Mouse (Mus musculus) T-cell, adult 2 months (primary cell): ENCODE data around the gene Arvcf.

Source experiments
- DNase-seq: peaks from one replicate; pipeline ENCODE4 v3.0.0; 2022; ENCODE audit warnings: low spot score

Gene Arvcf

DNA sequence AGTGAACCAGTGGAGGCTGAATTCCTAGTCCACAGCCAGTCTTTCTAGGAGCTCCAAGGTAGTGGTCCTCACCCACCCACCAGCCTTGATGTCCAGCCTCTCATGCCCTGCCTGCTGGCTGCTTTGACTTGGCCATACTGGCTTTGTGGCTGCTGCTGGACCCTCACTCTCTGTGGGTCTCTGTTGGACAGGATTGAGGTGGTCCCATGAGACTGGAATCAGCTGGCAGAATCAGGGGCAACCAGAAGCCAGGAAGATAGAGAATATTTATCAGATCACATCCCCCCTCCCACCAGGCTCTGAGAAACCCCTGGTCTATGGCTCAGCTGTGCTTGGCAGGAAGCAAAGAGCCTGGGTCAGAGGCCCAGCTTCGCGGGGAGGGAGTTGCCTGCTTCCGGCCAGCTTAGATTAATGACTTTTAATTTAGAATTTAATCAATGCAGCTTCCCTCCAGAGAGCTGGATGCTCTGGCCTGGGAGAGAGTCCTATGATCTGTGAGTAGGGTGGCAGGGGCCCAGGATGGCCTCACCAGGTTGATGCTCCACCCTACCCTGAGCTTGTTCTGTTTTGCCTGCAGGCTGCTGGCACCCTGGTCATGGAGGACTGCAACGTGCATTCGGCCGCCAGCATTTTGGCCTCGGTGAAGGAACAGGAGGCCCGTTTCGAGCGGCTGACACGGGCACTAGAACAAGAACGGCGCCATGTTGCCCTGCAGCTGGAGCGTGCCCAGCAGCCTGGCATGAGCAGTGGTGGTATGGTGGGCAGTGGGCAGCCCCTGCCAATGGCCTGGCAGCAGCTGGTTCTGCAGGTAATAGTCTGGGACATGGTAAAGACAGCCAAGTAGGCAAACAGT, 40.8 kb downstream of the Arvcf start:
- DNase-seq = no peak

DNA sequence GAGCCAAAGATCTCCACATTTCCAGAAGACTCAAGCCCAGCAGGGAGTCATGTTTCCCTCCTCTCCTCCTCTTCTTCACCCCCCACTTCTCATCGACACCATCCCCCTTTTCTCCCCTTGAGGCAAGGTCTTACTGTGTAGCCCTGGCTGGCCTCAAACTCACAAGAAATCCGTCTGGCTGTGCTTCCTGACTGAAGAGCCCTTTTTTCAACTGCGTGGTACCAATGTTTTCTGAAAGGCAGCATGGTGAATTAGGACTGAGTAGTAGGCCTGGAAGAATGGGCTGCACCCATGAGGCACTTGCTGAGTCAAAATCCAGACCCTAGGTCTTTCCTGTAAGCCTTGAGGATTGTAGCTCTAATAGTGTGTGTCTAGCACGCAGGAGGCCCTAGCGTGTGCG, 42.4 kb downstream of the Arvcf start:
- no peak for DNase-seq

DNA sequence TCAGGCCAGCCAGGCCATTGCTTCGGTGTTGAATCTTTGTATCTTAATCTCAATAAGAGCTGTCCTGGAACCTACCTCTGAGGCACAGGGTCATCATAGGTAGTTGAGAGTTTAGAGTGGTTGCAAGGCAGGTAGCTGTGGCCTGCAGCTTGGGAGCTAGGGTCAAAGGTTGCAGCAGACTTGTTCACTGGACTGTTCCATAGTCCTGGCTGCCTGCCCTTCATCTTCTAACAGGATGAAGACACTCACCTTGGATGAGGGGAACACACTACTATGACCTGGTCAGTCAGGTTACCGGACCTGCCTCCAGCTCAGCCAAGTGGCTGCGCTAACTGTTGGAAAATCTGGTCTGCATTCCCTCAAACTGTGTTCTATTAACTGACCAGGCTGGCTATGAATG, 43.1 kb downstream of the Arvcf start:
- DNase-seq = no peak

DNA sequence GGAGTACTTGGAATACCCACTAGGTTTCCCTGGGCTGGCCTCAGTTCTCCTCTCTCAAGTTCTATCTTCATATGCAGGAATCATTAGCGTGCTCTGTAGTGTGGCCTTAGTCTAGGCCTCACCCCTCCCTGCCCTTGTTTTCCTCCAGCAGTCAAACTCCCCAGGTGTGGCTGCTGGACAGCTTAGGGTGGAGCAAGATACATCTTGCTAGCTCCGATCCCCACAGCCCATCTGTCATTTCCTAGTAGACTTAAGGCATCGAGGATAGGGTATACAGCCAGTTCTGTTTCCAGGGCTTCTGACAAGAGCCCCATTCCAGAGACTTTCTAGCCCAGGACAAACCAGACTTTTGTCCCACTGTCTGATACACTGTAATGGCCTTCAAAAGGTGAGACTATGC, 43.7 kb downstream of the Arvcf start:
- no peak for DNase-seq

DNA sequence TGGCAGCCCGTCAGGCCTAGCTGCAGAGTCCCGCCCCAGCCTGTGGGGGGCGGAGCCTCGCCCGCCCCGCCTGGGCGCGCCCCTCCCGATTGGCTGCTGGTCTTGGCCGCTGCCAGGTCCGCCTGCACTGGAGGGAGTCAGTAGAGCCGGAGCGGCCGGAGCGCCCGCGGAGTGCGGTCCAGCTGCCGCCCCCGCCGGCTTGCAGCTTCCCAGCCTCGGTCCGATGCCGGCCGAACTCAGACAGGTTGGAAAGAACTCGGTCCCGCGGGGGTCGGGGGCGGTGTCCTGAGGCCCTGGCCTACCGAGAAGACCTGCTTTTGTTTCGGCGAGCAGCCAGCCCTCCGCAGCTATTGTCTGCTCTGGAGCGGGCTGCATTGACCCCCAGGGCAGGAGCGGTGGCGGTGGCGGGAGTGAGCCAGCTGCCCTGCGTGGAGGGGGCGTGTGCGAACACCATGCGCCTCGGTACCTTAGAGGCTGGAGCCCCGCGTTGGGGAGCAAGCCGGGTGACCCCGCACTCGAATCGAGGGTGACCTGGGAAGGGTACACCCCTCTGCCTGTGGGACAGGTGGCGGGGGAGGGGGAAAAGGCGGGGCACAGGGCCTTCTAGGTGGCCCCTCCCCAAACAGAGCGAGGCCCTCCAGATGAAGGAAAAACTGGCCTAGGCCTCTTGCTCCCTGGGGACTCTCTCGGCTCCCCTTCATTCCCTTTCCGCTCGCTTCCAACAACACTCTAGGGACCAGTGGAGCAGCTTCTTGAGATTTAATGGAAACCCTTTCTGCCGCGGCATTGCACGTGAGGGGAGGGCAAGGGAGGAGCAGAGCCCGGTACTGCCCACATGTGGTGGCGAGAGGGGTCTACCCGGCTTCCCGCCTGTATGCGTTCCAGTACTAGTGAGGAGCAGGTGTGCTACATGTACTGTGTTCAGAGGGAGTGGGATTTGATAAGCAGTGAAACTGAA, 44.8 kb downstream of the Arvcf start:
- DNase-seq = peak; percentile 71

DNA sequence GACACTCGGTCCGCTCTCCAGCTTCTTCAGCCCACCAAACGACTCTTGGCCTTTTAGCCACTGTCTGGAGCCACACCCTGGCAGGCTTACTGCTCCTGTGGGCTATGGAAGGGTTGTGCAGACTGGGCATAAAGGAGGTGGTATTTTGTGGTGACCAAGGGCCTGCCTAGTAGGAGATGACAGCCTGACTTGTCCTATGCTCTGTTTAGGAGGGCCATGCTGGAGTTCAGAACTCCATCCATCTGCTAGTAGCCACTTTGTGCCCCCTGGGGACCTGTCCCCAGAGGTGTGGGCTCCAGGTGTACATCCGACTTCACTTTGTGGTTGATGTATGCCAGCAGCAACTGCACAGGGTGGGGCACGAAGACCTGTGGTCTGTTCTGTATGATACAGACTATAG, 45.6 kb downstream of the Arvcf start:
- DNase-seq = no peak

DNA sequence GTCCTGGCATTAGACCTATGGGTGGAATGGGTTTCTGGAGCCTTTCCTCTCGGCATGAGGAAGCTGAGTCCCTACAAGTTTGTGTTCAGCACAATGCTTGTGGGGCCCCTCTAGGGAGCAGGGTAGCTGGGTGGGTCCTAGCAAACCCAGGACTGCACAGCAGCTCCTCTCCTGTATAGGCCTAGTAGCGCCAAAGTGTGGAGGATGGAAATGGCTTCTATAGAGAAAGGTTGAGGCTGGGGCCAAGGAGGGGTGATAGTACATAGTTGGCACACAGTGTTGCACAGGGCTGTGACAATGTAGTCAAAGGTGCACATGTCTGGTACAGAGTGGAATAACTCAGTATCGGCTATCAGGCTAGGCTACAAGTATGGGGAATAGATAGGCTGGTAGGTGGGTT, 46.1 kb downstream of the Arvcf start:
- no peak for DNase-seq

DNA sequence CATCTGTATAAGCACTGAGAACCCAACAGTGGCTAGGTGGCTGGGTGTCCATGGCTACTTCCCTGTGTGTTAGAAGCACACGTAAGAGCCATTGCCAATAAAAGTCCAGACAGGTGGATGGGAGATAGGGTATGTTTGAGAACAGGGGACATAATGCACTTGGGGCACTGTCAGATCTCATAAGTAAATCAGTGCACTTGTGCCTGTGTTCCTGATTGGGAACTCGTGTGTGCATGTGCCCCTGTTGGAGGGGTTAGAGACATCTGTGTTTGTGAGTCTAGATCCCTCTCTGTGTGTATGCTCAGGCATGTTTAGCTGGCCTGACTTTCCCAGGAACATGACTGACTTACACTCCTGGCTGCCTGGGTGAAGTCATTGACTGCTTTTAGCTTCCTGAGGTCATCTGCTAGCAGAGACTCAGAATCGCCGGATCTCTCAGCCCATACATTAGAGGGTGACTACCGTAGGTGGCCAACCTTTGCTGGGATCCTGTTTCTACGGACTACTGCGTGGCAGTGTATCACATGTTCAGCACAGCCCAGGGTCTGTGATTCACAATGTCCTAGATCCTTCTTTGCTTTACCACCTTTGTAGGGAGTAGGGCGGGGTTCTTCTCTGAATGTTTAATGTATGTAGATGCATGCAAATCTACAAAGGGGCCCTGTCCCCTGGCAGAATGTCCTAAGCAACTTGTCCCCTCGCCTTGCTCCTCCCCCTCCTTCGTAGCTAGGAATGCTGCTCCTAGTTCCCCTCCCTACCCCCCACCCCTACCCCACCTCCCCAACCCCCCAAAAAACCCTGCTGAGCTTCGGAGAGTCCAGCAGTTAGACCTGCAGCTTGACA, 47.0 kb downstream of the Arvcf start:
- no peak for DNase-seq

DNA sequence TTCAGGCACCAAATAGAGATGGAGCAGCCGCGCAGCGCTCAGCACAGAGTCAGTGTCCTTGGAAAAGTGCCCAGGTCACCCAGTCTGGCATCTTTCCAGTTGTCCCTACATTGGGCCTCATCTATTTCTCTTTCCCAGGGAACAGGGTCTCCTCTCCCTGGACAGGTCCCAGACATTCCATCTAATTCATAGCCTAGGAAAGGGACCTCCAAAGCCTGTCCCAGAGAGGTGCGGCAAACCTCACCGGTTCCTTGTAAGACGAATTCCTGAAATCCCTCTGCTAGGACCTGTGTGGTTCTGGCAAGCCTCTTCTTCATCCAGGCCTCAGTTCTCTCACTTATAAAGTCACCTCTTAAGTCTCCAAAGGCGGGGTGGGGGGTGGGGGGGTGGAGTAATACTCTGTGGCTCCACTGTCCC, 47.6 kb downstream of the Arvcf start:
- no peak for DNase-seq

DNA sequence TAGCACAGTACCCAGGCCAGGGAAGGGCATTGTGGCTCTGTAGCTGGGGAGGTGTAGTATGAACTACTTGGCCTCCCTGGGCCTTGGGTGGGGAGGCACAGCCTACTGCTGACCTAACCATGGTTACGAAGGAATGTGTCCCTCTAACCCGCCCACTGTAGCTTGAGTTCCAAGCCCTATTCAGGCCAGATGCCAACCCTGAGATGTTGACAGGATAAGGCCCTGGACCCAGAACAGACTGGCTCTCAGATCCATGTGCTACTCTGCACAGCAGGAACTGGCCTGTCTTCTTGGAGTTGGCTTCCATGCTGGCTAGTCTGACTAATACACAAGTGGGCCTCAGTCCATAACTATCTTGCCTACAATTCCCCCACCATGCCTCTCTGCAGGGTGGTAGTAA, 48.2 kb downstream of the Arvcf start:
- DNase-seq = no peak

DNA sequence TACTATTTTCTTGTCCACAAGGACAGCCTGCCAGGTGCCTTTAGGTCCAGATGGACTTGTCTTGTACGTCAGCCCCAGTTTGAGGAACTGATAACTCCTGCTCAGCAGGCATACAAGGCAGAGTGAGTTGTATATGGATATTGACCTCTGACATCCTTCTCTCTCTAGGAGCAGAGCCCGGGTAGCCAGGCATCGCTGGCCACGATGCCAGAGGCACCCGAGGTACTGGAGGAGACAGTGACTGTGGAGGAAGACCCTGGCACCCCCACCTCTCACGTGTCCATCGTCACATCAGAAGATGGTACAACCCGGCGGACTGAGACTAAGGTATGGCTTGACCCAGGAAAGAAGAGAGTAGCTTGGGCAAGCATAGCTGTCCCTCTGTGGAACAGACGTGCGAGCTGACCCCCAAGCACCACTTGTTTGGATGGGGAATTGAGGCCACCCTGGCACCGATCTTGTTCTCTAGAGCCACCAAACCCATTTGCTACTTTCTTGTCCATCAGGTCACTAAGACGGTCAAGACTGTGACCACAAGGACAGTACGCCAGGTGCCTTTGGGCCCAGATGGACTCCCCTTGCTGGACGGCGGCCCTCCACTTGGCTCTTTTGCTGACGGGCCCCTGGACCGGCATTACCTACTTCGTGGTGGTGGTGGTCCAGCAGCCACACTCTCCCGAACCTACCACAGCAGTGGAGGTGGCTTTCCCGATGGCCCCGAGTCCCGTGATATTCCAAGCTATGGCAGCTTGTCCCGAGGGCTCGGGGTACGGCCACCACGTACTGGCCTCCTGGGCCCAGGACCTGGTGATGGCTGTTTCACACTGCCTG, 49.0 kb downstream of the Arvcf start:
- DNase-seq = no peak

DNA sequence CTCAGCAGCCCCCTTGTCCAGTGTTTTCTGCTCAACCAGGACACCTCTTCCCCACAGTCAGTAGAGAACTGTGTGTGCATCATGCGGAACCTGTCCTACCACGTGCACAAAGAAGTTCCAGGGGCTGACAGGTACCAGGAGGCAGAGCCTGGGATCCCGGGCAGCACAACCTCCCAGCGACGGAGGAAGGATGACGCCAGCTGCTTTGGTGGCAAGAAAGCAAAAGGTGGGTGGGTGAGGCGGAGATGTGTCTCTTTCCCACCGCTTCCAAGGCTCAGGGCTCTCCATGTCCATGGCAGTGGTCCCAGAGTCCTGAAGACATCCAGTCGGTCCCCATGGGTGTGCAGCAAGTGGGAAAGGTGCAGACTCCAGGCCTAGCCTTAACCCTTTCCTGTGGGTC, 52.0 kb downstream of the Arvcf start:
- DNase-seq = no peak

DNA sequence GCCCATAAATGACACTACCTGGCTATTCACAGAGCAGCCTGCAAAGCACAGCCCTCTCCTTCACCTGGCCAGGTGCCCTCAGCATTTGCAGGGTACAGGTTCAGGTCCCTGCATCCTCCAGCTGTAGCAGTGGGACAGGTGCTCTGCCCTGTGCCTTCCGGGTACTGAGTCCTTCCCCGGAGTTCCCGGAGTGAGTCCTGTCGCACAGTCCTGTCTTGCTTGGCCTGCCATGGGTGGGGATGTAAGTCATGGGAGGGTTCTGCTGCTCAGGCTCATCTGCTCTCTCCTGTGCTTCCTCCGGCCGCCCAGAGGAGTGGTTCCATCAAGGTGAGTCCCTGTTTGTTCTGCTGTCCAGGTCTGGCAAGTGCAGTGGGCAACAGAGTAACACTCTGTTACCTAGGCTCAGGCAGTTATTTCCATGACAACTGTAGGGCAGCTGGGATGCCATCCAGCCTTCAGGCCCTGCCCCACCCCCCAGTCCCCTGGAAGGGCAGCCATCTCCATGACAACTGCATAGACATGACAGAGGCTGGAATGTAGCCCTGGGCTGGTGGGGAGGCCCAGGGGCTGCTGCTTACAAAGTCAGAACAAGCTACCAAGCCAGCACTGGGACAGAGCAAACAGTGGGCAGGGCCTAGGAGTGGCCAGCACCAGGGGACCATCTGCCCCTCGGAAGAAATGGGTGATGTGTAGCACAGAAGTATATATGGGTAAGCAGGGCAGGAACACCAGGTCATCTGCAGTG, 52.7 kb downstream of the Arvcf start:
- DNase-seq = no peak

DNA sequence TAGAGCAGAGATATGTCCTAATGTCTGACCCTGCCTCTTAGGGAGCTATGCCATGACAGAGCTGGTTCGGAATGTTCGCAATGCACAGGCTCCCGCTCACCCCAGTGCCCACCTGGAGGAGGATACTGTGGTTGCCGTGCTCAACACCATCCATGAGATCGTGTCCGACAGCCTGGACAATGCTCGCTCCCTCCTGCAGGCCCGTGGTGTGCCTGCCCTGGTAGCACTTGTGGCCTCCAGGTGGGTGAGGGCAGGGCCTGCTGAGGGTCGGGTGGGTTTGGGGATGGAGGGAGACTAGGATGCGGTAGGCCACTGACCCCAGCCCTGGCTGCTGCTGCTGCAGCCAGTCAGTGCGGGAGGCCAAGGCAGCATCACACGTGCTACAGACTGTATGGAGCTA, 55.3 kb downstream of the Arvcf start:
- DNase-seq = no peak

DNA sequence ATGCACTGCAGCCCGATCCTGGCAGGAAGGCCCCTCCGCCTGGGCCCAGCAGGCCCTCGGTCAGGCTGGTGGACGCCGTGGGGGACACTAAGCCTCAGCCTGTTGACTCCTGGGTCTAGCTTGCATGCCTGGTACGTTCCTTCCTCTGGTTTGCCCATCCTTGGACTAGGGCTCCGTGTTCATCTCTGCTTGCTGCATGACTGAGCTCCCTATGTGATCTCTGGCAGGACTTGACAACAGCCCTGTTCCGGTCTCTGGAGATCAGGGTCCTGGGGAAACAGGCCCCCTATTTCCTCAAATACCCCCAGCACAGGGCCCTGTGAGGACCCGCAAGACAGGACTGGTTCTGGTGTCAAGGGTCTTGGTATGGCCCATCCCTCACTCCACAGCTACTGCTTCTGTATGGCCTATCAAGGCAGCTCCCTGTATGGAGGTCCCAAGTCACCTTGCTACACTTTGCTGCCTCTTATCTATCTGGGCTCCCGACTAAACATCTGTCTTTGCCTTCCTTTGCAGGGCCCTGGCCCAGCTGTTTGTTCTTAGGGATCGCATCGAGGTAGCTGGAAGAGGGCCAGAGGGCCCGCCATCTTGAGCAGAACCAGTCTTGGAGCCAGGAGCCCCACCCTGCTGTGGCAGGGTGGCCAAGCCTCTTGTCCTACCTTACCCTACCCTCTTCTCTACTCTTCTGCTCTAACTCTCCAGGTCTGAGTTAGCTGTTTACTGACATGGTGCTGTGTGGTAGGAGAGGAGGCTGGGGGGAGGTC, 57.3 kb downstream of the Arvcf start:
- DNase-seq = no peak

DNA sequence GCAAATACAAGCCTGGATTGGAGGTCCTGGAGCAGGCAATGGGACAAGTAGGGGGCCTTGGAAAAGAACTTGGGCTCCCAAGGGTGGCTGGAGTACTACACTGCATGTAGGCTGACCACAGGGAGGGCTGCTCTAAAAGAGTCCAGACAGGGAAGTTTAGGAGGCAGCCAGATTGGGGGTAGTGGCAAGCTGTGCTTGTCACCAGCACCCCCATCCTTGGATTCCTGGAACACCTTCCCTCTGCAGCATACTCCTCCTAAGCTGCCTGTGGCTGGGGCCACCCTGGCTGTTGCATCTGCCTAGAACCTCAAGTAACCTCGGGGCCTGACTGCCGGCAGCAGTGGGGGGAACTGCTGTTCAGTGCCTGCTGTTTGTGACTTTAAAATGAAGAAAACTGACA, 57.9 kb downstream of the Arvcf start:
- DNase-seq = no peak

DNA sequence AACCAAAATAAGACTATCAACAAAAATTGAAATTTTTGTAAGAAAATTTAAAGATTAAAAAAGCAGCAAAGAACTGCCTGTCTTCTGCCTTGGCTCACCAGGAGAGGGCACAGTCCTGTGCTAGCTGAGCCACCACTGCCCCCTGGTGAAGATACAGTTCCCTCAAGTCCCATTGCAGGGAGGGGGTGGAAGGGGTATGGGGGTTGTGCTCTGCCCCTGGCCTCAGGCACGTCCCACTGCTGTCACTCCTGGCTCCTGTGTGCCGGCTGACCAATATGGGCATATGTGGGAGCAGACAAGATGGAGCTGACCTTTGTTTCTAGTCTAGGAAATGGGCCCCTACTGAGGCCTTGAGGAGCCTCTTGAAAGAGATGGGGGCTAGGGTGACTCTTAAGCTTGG, 58.3 kb downstream of the Arvcf start:
- peak; percentile 24 for DNase-seq

DNA sequence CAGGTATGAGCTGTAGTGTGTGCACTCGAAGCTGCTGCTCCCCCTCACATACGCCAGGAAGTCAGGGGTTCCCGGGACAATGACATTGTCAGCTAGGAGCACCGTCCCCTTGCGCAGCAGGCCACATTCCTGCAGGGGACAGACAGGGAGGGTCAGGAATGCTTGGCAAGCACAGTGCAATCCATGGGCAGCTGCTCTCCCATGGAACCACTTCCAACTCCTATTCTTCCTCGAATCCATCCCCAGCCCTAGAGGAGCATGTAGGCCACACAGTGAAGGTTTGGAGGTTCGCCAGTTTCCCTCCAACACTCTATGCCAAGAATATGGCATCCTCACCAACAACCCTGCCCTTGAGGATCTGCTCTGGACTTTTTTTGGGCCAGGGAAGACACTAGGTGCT, 59.9 kb downstream of the Arvcf start:
- no peak for DNase-seq

DNA sequence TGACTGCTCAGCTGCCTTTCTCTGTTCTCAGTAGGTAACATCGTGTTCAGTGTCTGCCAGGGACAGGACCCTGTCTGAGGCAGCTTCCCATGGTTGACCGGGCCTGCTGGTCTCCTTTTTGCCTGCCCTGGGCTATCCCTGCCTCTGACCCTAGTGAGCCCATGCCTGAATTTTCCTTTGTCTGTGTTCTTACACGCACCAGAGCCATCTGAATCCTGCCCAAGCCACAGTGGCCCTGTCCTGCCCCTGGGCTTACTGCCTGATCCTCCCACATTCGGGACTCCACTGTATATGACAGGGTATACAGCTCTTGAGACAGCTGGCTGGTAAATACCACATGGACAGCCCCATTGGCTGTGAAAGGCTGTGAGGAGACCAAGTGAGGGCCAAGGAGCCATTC, 61.8 kb downstream of the Arvcf start:
- DNase-seq = no peak

DNA sequence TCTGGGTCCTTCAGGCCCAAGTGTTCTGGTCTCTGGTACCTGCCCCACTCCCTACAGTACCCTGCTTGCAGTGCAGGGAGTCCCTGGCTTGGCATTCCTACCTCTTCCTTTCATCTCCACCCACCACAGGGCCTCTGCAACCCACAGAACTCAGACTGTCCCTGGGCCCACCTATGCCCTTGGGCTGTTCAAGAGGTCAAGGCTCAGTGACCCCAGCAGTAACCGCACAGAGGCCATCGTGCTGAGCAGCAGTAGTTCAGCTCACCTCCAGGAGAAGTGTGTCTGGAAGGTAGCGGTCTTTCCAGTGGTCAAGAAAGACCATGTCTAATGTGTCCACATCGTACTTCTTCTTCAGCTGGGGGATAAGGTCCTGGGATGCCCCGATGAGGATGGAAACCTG, 62.4 kb downstream of the Arvcf start:
- DNase-seq = no peak
